Mouse (Mus musculus) embryo, embryonic 10 days (tissue): Measurements from ENCODE around the gene Ror1.
A peak's percentile ranks its signal among the peaks of the same experiment; 100 is the strongest.

ENCODE experiments used
- DNase-seq: peaks from one replicate; pipeline ENCODE4 v3.0.0-alpha.2; 2015; ENCODE audit warnings: low spot score

Gene Ror1

DNA sequence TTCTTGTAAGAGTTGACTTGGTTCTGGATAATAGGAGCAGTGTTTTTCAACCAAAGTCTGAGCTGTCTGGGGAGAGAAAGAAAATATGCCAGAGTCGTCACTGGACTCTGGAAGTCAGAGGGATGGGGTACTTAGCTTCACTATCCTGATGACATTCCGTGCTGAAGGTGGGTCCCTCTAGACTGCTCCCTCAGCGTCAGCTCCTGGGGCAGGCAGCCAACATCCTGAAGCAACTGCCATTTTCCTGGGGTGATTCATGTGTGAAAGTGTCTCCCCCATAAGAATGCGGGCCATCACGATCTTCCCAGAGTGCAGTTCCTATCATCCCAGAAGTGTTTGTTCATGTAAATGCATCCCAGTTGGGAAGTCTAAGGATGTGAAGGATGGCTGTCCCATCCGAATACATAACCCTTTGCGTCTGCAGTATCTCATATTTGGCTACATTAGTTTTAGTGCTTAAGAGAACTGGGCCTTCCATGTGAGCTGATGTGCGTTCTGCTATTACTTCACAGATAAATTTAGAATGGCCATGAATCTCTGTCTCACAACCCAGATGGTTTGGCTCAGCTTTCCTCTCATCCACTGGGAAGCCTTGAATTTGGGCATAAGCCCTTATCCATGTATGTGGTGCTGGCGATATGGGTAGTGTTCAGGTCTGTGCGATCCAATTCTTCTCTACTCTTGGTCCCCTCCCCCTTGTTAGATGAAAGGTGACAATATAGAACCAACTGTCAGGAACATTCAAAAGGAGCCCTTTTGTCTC lies 216.4 kb downstream of the Ror1 start:
- no peak for DNase-seq

- DNase-seq, result no peak
Measured at GRCm38 (mm10) chr4:100315066-100315465, 219.5 kb downstream of the Ror1 start.

- DNase-seq, result no peak
Measured at GRCm38 (mm10) chr4:100321758-100322157, 226.2 kb downstream of the Ror1 start.

DNA sequence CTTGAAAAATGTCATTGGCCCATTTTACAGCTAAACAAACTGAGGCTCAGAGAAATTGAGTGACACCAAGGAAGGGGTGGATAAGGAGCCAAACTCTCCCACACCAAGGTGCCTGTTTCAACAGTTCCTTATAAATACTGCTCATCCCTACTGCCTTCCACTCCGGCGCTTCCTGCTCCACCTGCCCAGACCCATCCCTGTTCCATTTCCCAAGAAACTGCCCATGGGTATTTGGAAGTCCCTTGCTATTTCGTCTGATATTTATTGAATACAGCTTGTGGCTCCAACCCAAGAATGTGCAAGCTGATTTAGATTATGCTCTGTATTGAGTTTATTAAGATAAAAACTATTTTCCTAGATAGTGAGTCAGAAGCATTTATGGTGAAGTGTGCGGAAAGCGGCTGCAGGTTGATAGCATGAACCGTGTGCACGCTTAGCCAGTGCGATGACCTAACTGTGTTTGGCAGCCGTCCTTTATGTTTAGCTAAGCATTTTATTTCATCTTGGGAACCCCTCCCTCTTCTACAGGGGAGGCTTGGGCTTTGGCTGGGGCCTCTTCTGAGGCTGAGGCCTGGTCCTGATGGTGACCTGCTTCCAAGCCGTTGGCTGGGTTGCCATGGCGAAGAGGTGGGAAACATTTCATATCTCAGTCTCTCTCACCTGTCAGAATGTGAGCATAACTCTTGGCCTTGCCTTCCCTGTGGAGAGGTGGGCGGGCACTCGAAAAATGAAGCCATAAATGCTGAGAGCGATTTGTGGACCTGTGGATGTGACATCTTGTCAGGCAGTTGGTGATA lies 229.3 kb downstream of the Ror1 start:
- peak; percentile 20 for DNase-seq

DNA sequence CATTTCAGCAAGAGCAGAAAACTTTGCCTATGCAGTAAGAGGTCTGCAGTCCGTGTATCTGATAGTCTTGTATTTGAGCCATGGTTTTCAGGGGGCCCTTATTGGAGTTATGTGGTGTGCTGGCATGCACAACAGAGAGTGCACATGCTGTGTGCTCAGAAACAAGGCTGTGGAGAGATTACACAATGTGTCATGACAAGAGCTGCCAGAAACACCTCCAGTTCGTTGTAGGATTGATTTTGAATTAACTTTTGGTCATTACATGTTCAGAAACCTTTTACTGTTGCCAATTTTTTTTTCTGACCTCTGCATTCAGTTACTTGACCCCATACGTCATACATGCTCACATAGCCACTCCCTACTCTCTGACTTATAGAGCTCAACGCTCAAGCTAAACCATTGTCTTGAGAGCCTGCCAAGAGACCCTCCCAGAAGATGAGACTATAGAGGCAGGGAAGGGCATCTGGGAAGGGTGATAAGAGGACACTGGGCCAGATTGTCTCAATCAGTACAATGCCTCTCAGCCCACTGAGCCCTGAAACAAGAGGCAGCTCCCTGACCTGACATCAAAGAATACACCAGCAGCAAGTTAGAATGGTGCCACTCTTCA lies 232.9 kb downstream of the Ror1 start:
- no peak for DNase-seq

- no peak for DNase-seq
Measured at GRCm38 (mm10) chr4:100335168-100335567, 239.6 kb downstream of the Ror1 start.

GRCm38 (mm10) chr4:100347791-100348190 lies 252.2 kb downstream of the Ror1 start:
- no peak for DNase-seq

DNA sequence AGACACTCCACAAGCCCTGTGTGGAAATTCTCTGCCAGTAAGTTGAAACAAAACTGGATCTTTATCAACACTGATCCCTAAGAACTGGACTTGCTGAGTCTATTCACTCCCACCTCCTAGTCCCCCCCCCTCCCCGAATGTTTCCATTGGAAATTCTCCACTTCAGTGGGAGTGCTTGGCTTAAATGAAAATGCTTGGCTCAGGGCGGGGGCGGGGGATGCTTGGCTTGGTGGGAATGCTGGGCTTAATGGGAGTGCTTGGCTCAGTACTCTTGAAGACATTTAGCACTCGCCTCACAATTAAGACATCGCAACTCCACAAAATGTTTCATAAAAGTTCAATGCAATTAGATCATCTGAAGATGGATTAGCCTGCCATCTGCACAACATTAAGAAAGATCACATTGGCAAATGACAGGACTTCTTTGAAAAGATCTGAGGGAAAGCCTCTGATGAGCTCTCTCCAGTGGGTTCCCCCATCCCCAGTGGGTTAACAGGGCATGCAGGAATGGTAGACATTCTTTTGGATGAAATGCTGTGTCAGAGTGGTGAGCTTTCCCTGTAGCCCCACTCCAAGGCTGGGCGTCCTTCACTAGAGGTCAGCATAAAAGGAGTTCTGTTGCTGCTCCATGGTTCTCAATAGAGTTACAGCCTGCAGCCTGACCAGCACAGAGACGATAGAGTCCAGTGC lies 254.7 kb downstream of the Ror1 start:
- no peak for DNase-seq

DNA sequence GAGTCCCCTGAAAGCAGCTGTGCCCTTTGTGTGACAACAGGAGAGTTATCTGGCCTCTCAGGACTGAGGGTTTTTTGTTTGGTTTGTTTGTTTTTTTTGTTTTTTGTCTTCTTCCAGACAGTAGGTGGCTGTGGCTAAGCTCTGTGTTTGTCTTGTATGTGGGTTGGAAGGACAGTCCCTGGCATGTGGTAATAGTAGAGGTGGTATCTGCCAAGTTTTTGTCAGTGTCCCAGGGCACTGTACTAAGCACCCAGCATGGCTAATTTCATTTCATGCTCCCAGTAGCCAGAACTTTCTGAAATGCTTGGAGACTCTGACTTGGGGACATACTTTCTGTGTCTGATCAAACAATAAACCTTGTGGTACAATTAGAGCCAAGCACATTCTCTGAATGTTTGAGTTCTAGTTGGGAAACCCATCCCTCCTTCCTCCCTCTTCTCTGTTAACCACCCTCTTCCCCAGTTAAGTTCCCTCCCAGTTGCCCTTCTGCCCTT lies 256.3 kb downstream of the Ror1 start:
- no peak for DNase-seq

- peak; percentile 33 for DNase-seq
Measured at GRCm38 (mm10) chr4:100355566-100355965, 260.0 kb downstream of the Ror1 start.

- DNase-seq, result no peak
Measured at GRCm38 (mm10) chr4:100357881-100358589, 262.4 kb downstream of the Ror1 start.

DNA sequence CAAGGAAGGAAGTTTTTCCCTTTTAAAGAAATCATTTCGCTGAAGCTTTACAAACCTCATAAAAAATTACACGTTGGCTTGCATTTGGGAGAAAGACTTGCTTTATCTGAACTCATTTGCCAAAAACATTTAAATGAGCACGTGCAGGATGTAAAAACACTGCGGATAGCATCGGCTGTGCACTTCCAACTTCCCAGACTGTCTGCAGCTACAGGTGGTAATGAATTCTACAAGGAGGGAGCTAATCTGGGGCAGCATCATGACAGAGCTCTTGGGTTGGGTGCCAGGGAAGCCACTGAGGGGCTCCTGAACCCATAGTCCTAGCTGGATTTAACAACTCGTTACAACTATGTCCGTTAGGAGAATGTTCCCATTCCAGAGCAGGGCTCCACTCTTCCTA lies 268.1 kb downstream of the Ror1 start:
- DNase-seq, result no peak

DNA sequence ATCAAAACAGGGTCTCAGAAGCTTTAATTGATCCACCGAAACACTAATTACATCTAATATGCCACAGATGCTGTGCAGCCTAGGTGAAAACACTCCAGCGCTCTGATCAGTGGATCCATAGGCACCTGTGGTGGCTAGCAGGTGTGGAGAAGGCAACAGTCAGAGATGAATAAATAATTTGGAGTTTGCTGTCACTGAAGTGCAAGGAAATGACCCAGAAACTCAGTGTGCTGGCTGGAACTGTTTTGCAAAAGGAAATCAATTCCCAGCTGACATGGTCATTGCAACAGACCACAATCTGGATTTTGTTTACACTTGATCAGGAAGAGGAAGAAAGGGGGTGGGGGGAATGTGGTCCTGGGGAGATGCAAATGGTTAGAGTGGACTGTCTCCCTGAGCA lies 273.1 kb downstream of the Ror1 start:
- DNase-seq, result no peak

- DNase-seq, result no peak
Measured at GRCm38 (mm10) chr4:100369541-100370174, 274.1 kb downstream of the Ror1 start.

GRCm38 (mm10) chr4:100372806-100373205 lies 277.2 kb downstream of the Ror1 start:
- DNase-seq, result no peak

DNA sequence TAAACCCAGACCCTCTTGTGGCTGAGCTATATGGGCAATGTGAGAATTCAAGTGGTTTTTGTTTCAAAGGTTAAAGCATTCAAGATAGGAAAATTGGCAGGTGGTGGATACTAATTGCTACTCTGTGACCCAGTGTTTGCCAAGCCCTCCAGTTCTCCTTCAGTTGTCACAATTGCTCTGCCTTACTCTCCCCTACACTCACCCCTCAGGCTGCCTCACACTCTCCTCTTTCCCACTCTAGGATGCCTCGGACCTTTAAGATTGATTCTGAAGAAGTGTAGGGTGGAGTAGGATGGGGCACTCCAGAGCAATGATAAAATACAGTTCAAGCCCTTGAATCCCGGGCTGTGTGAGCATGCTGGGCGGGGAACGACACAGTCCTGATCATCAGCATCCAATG lies 278.2 kb downstream of the Ror1 start:
- no peak for DNase-seq

- no peak for DNase-seq
Measured at GRCm38 (mm10) chr4:100375286-100375685, 279.7 kb downstream of the Ror1 start.

- DNase-seq, result peak; percentile 64
Measured at GRCm38 (mm10) chr4:100376163-100376562, 280.6 kb downstream of the Ror1 start.

GRCm38 (mm10) chr4:100377231-100377630 lies 281.6 kb downstream of the Ror1 start:
- no peak for DNase-seq

GRCm38 (mm10) chr4:100377996-100378395 lies 282.4 kb downstream of the Ror1 start:
- DNase-seq, result no peak

DNA sequence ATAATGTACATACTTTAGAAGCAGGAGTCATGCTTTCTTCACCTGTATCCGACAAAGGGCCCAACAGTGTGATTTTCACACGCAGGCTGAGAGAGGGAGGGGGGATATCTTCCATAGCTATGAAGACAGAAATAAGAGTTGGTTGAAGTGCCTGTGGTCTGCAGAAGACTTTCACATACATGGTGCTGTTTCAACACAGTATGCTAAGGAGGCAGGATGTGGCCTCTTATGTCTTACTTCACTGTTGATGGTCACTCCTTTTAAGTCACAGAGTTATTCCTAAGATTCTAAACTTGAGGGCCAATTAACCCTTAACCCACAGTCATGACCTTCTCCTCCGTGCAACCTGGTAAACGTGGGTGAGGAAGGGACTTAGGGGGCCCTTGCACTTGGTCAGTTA lies 286.2 kb downstream of the Ror1 start:
- no peak for DNase-seq
